Mouse (Mus musculus): ENCODE results near the gene Gm49337.

Gm49337 gene

GRCm38 (mm10) chr4:116219056-116219455, 45.9 kb downstream of the Gm49337 start:
- ChIA-PET POLR2A (interaction anchor here in 3 of 4 experiments (0.7 to 4.2 kb wide), 6 partner anchors 11 to 337 kb away, joined by 3 to 43 read pairs (median 24); partner anchors contain the start of genes 1700042G07Rik (in 1 of the 3), Gm49337 (in 1 of the 3), Pomgnt1 (in 1 of the 3) and Rad54l (in 1 of the 3)), CTCF (no interaction called here)

GRCm38 (mm10) chr4:116220071-116220650, 47.0 kb downstream of the Gm49337 start:
- POLR2A ChIA-PET = interaction anchor here in 3 of 4 experiments (0.6 to 4.2 kb wide), 41 partner anchors 9 to 906 kb away, joined by 3 to 43 read pairs (median 6); partner anchors contain the start of genes Pomgnt1 (in 2 of the 3), Rad54l (in 2 of the 3), 1700042G07Rik (in 1 of the 3) and Btbd19 (in 1 of the 3)
- CTCF ChIA-PET = interaction anchor here in 3 of 4 experiments (0.5 to 1.7 kb wide), 3 partner anchors 85 to 161 kb away, joined by 4 to 6 read pairs (median 4); partner anchors contain the start of genes Pomgnt1 (in 1 of the 3) and Rad54l (in 1 of the 3)

GRCm38 (mm10) chr4:116220780-116221139, 47.6 kb downstream of the Gm49337 start:
- ChIA-PET POLR2A (interaction anchor here (0.6 to 4.2 kb wide), 97 partner anchors 8 to 1233 kb away, joined by 3 to 43 read pairs (median 5); partner anchors contain the start of genes 1700042G07Rik (in 3 of the 4), Gm49337 (in 3 of the 4), Gpbp1l1 (in 3 of the 4) and Pomgnt1 (in 3 of the 4)), CTCF (interaction anchor here in 3 of 4 experiments (0.6 to 1.7 kb wide), 5 partner anchors 10 to 148 kb away, joined by 3 to 6 read pairs (median 4); partner anchors contain the start of genes Pomgnt1 (in 1 of the 3) and Rad54l (in 1 of the 3))

- POLR2A ChIA-PET = interaction anchor here (0.6 to 4.2 kb wide), 113 partner anchors 8 to 1233 kb away, joined by 3 to 43 read pairs (median 4); partner anchors contain the start of genes 1700042G07Rik (in 3 of the 4), Gm49337 (in 3 of the 4), Gpbp1l1 (in 3 of the 4) and Nsun4 (in 3 of the 4)
- CTCF ChIA-PET = interaction anchor here in 3 of 4 experiments (0.5 to 1.7 kb wide), 10 partner anchors 8 to 1170 kb away, joined by 3 to 8 read pairs (median 4); partner anchors contain the start of genes Pomgnt1 (in 1 of the 3) and Rad54l (in 1 of the 3)
Observed at GRCm38 (mm10) chr4:116221140-116221851, 48.1 kb downstream of the Gm49337 start, which contains the start of gene Pik3r3. Gene Pik3r3, plus strand, starts transcription at chr4:116221618.

GRCm38 (mm10) chr4:116221996-116222842, 49.0 kb downstream of the Gm49337 start:
- POLR2A ChIA-PET = interaction anchor here (0.7 to 4.2 kb wide), 74 partner anchors 8 to 1030 kb away, joined by 3 to 43 read pairs (median 5); partner anchors contain the start of genes 1700042G07Rik (in 3 of the 4), Gm49337 (in 3 of the 4), Gpbp1l1 (in 3 of the 4) and Nsun4 (in 3 of the 4)
- CTCF ChIA-PET = interaction anchor here in 3 of 4 experiments (0.5 to 1.7 kb wide), 7 partner anchors 8 to 1169 kb away, joined by 3 to 6 read pairs (median 4); no protein-coding TSS in a partner anchor

- ChIA-PET POLR2A (interaction anchor here in 3 of 4 experiments (0.7 to 4.2 kb wide), 12 partner anchors 8 to 334 kb away, joined by 3 to 43 read pairs (median 14); partner anchors contain the start of genes 1700042G07Rik (in 2 of the 3), Gm49337 (in 2 of the 3), Gpbp1l1 (in 1 of the 3) and Lrrc41 (in 1 of the 3)), CTCF (interaction anchor here in 1 of 4 experiments (0.7 kb wide), 1 partner anchor 481 kb away, joined by 4 read pairs; no protein-coding TSS in a partner anchor)
Observed at GRCm38 (mm10) chr4:116222843-116223119, 49.6 kb downstream of the Gm49337 start.

GRCm38 (mm10) chr4:116243377-116243776, 70.2 kb downstream of the Gm49337 start:
- POLR2A ChIA-PET = interaction anchor here in 2 of 4 experiments (0.6 to 1.4 kb wide), 2 partner anchors 22 to 608 kb away, joined by 4 to 5 read pairs; partner anchors contain the start of gene Pik3r3 (in 1 of the 2)
- CTCF ChIA-PET = interaction anchor here in 1 of 4 experiments (0.6 kb wide), 1 partner anchor 185 kb away, joined by 4 read pairs; no protein-coding TSS in a partner anchor

- POLR2A ChIA-PET = interaction anchor here in 2 of 4 experiments (1.4 to 1.6 kb wide), 2 partner anchors 23 to 24 kb away, joined by 5 read pairs; partner anchors contain the start of gene Pik3r3 (in 1 of the 2)
- CTCF ChIA-PET = no interaction called here
Observed at GRCm38 (mm10) chr4:116244240-116244639, 71.1 kb downstream of the Gm49337 start.

GRCm38 (mm10) chr4:116245926-116246325, 72.7 kb downstream of the Gm49337 start:
- CTCF ChIA-PET = interaction anchor here in 1 of 4 experiments (0.9 kb wide), 1 partner anchor 47 kb away, joined by 3 read pairs; no protein-coding TSS in a partner anchor
- POLR2A ChIA-PET = interaction anchor here in 1 of 4 experiments (1.3 to 2.1 kb wide), 2 partner anchors 12 to 25 kb away, joined by 4 to 8 read pairs; partner anchors contain the start of gene Pik3r3

- ChIA-PET POLR2A (interaction anchor here in 1 of 4 experiments (0.6 to 1.5 kb wide), 2 partner anchors 81 to 105 kb away, joined by 3 read pairs; no protein-coding TSS in a partner anchor), CTCF (no interaction called here)
Observed at GRCm38 (mm10) chr4:116249986-116250385, 76.8 kb downstream of the Gm49337 start.

- CTCF ChIA-PET = no interaction called here
- POLR2A ChIA-PET = no interaction called here
Observed at GRCm38 (mm10) chr4:116268220-116268619, 95.0 kb downstream of the Gm49337 start.

GRCm38 (mm10) chr4:116282211-116282610, 109.0 kb downstream of the Gm49337 start:
- ChIA-PET CTCF (interaction anchor here in 2 of 4 experiments (0.6 kb wide), 3 partner anchors 29 to 1788 kb away, joined by 3 to 4 read pairs (median 4); no protein-coding TSS in a partner anchor), POLR2A (no interaction called here)

GRCm38 (mm10) chr4:116291561-116291960, 118.4 kb downstream of the Gm49337 start:
- CTCF ChIA-PET = no interaction called here
- POLR2A ChIA-PET = no interaction called here

GRCm38 (mm10) chr4:116293296-116293695, 120.1 kb downstream of the Gm49337 start:
- ChIA-PET CTCF (no interaction called here), POLR2A (interaction anchor here in 1 of 4 experiments (1.2 kb wide), 1 partner anchor 72 kb away, joined by 3 read pairs; the partner anchor contains the start of gene Pik3r3)

- POLR2A ChIA-PET = interaction anchor here in 1 of 4 experiments (0.6 to 1.3 kb wide), 7 partner anchors 11 to 92 kb away, joined by 3 read pairs; no protein-coding TSS in a partner anchor
- CTCF ChIA-PET = no interaction called here
Observed at GRCm38 (mm10) chr4:116300878-116301355, 127.7 kb downstream of the Gm49337 start.

GRCm38 (mm10) chr4:116304551-116304950, 131.4 kb downstream of the Gm49337 start:
- POLR2A ChIA-PET = interaction anchor here in 1 of 4 experiments (0.6 kb wide), 1 partner anchor 76 kb away, joined by 3 read pairs; no protein-coding TSS in a partner anchor
- CTCF ChIA-PET = no interaction called here

- ChIA-PET CTCF (no interaction called here), POLR2A (interaction anchor here in 2 of 4 experiments (0.5 to 1.0 kb wide), 3 partner anchors 9 to 810 kb away, joined by 3 to 4 read pairs (median 3); no protein-coding TSS in a partner anchor)
Observed at GRCm38 (mm10) chr4:116317575-116317974, 144.4 kb downstream of the Gm49337 start.

Measured in embryonic stem cell, embryonic (primary cell).